Mouse (Mus musculus): ENCODE results near the gene Olfr1564. TPM values are rescaled to one million over a fixed set of nuclear protein-coding genes. Genes with fewer than 3 reads are reported as not detected.
"Not testable (repeated sequence)": the region's sequence is repeated elsewhere in the genome, so short reads cannot be mapped to it uniquely, and the experiment has no call there.

The Olfr1564 gene
- polyA plus RNA-seq (2012; ENCODE audit: insufficient read depth, low replicate concordance) = not detected in 2 replicates

GRCm38 (mm10) chr17:33221590-33221989 is at the start of gene Olfr1564:
Gene Olfr1564, minus strand, starts transcription at chr17:33221690.
- peaks cover 16% of the 10 kb centered on the region for H3K9me3 ChIP-seq
- no peaks in the 10 kb centered on the region for H3K27me3 ChIP-seq (replicated peaks)
- H3K4me1 ChIP-seq = no peaks in the 10 kb centered on the region
- TF ChIP-seq GATA1 (IDR thresholded peaks at IDR 0.05; ENCODE audit: borderline replicate concordance, low read length) (no peak), FLI1 (IDR thresholded peaks at IDR 0.05; ENCODE audit: low read length) (no peak)
- H3K4me3 ChIP-seq (replicated peaks) = no peak within 1 kb of the TSS
- no peaks in the 10 kb centered on the region for H3K36me3 ChIP-seq (replicated peaks; ENCODE audit: low read length)

- no peak overlapping the region for H3K4me3 ChIP-seq (replicated peaks)
- TF ChIP-seq GATA1 (IDR thresholded peaks at IDR 0.05; ENCODE audit: borderline replicate concordance, low read length) = no peak
- no peaks in the 10 kb centered on the region for H3K36me3 ChIP-seq (replicated peaks; ENCODE audit: low read length)
- peaks cover 4% of the 10 kb centered on the region; the same call in 1 of the 2 replicates for H3K4me1 ChIP-seq
- peaks cover 19% of the 10 kb centered on the region for H3K27me3 ChIP-seq (replicated peaks)
- H3K9me3 ChIP-seq = peaks cover 5% of the 10 kb centered on the region
Measured at GRCm38 (mm10) chr17:33268907-33269306, 47.4 kb upstream of the Olfr1564 start.

GRCm38 (mm10) chr17:33264376-33264775 is 42.9 kb upstream of the Olfr1564 start, which contains the start of gene Olfr63:
Gene Olfr63, plus strand, starts transcription at chr17:33264676.
- Histone ChIP-seq H3K36me3 (replicated peaks; ENCODE audit: low read length) (no peaks in the 10 kb centered on the region), H3K27me3 (replicated peaks) (peaks cover 17% of the 10 kb centered on the region), H3K4me1 (peaks cover 4% of the 10 kb centered on the region; the same call in 1 of the 2 replicates), H3K9me3 (no peaks in the 10 kb centered on the region), H3K4me3 (replicated peaks) (no peak within 1 kb of the TSS)
- TF ChIP-seq GATA1 (IDR thresholded peaks at IDR 0.05; ENCODE audit: borderline replicate concordance, low read length) = no peak
- no peak for TF ChIP-seq FLI1 (IDR thresholded peaks at IDR 0.05; ENCODE audit: low read length)

- H3K27me3 ChIP-seq (replicated peaks); H3K4me3 ChIP-seq (replicated peaks); H3K36me3 ChIP-seq (replicated peaks; ENCODE audit: low read length); H3K9me3 ChIP-seq; H3K4me1 ChIP-seq: not testable (repeated sequence)
Measured at GRCm38 (mm10) chr17:33255319-33255657, 33.8 kb upstream of the Olfr1564 start.

- H3K4me3 ChIP-seq (replicated peaks); H3K27me3 ChIP-seq (replicated peaks): not testable (repeated sequence)
Measured at GRCm38 (mm10) chr17:33254530-33255318, 33.2 kb upstream of the Olfr1564 start, which contains the start of gene Zfp955a. Gene Zfp955a, minus strand, starts transcription at chr17:33255145.

GRCm38 (mm10) chr17:33236646-33237045 is 15.2 kb upstream of the Olfr1564 start:
- peaks cover 20% of the 10 kb centered on the region for H3K9me3 ChIP-seq
- H3K27me3 ChIP-seq (replicated peaks); H3K36me3 ChIP-seq (replicated peaks; ENCODE audit: low read length); H3K4me3 ChIP-seq (replicated peaks); H3K4me1 ChIP-seq: not testable (repeated sequence)

More at GRCm38 (mm10) chr17:33254530-33255318, 33.2 kb upstream of the Olfr1564 start, which contains the start of gene Zfp955a:
- H3K4me1 ChIP-seq; H3K9me3 ChIP-seq; H3K36me3 ChIP-seq (replicated peaks; ENCODE audit: low read length): not testable (repeated sequence)

GRCm38 (mm10) chr17:33191002-33191401 is 30.5 kb downstream of the Olfr1564 start, which contains the start of gene Olfr239:
Gene Olfr239, plus strand, starts transcription at chr17:33191302.
- not testable (repeated sequence) for H3K36me3 ChIP-seq (replicated peaks; ENCODE audit: low read length); H3K4me1 ChIP-seq; H3K4me3 ChIP-seq (replicated peaks); H3K27me3 ChIP-seq (replicated peaks); H3K9me3 ChIP-seq

GRCm38 (mm10) chr17:33168147-33168546 is 53.3 kb downstream of the Olfr1564 start, which contains the start of gene Olfr55:
Gene Olfr55, plus strand, starts transcription at chr17:33168447.
- H3K36me3 ChIP-seq (replicated peaks; ENCODE audit: low read length); H3K4me1 ChIP-seq; H3K27me3 ChIP-seq (replicated peaks); H3K9me3 ChIP-seq; H3K4me3 ChIP-seq (replicated peaks): not testable (repeated sequence)

Other genes with a start within 250 kb of the Olfr1564 start
- 0.26 TPM in 1 of 2 replicates, not detected in the other for gene Zfp952, start 228.6 kb downstream of the Olfr1564 start, polyA plus RNA-seq (2012; ENCODE audit: insufficient read depth, low replicate concordance)
- gene Zfp763, start 188.3 kb downstream of the Olfr1564 start, polyA plus RNA-seq (2012; ENCODE audit: insufficient read depth, low replicate concordance) = 1.4 TPM in 1 of 2 replicates, not detected in the other
- not detected in 2 replicates for gene 4921501E09Rik, start 153.6 kb downstream of the Olfr1564 start, polyA plus RNA-seq (2012; ENCODE audit: insufficient read depth, low replicate concordance)
- gene Zfp563, start 132.4 kb downstream of the Olfr1564 start, polyA plus RNA-seq (2012; ENCODE audit: insufficient read depth, low replicate concordance) = not detected in 2 replicates
- gene Morc2b, start 82.0 kb downstream of the Olfr1564 start, polyA plus RNA-seq (2012; ENCODE audit: insufficient read depth, low replicate concordance) = not detected in 2 replicates
- 0.87 TPM in 1 of 2 replicates, not detected in the other for gene Olfr55, start 53.2 kb downstream of the Olfr1564 start, polyA plus RNA-seq (2012; ENCODE audit: insufficient read depth, low replicate concordance)
- not detected in 2 replicates for gene Olfr239, start 30.4 kb downstream of the Olfr1564 start, polyA plus RNA-seq (2012; ENCODE audit: insufficient read depth, low replicate concordance)
- gene Zfp955a, start 33.5 kb upstream of the Olfr1564 start, polyA plus RNA-seq (2012; ENCODE audit: insufficient read depth, low replicate concordance) = 0.12 TPM in 1 of 2 replicates, not detected in the other
- gene Olfr63, start 43.0 kb upstream of the Olfr1564 start, polyA plus RNA-seq (2012; ENCODE audit: insufficient read depth, low replicate concordance) = not detected in 2 replicates
- 0.11 and 0.28 TPM in 2 replicates for gene Zfp955b, start 67.9 kb upstream of the Olfr1564 start, polyA plus RNA-seq (2012; ENCODE audit: insufficient read depth, low replicate concordance)
- gene Zfp81, start 137.2 kb upstream of the Olfr1564 start, polyA plus RNA-seq (2012; ENCODE audit: insufficient read depth, low replicate concordance) = 0.04 TPM in 1 of 2 replicates, not detected in the other
- gene Zfp101, start 173.0 kb upstream of the Olfr1564 start, polyA plus RNA-seq (2012; ENCODE audit: insufficient read depth, low replicate concordance) = 0.06 TPM in 1 of 2 replicates, not detected in the other
- gene Actl9, start 211.2 kb upstream of the Olfr1564 start, polyA plus RNA-seq (2012; ENCODE audit: insufficient read depth, low replicate concordance) = not detected in 2 replicates